31 mouse cellular contexts compared by ENCODE assay signal in the genomic region with DNA sequence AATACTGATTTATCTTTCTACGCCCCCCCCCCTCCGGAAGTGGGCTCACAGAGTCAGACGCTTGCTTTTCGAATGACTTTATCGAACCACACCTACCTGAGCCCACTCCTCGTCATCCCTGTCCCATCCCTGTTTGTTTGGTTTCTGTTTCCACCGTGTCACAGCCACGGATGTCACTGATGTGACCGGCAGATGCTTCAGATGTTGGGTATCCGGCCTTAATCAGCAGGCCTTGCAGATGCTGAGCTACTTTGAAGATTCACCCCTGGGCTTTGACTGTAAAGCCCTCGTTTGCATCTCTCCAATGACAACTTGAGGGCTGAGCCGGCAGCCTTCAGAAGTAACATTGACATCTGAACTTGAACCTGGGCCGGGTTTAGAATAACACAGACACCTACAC. TPM values are rescaled to one million over a fixed set of nuclear protein-coding genes. Genes with fewer than 3 reads are reported as not detected.
DNase-seq lines count a peak whose midpoint lies in the region; ATAC-seq and TF ChIP-seq lines count a peak whose summit lies in the region.
"Had no signal": no experiment of that assay in that cellular context is flagged by ENCODE, and none has a peak within 500 bp of the region (broad histone marks: within the 10 kb centered on the region; RNA-seq: fewer than 3 reads in every experiment).

No protein-coding gene starts in this region.

- intact Hi-C loops in gastrocnemius, adult 2 months (cut with DNase I) = no loop called here

- no peak overlapping the region for H3K27ac ChIP-seq in midbrain, embryonic 11.5 days (ENCODE audit: low read depth, low read length)
- H3K27ac ChIP-seq in midbrain, embryonic 16.5 days (ENCODE audit: low read length) = no peak overlapping the region
- no peak overlapping the region for H3K27ac ChIP-seq in gastrocnemius, adult 2 months
- H3K27ac ChIP-seq in heart, embryonic 11.5 days (ENCODE audit: low read depth, low read length) = no peak overlapping the region
- H3K27ac ChIP-seq in hindbrain, postnatal 0 days = no peak overlapping the region
- H3K27ac ChIP-seq: embryonic facial prominence, embryonic 13.5 days; embryonic facial prominence, embryonic 15.5 days; forebrain, embryonic 10.5 days; forebrain, embryonic 12.5 days; forebrain, embryonic 15.5 days had no signal

- H3K4me1 ChIP-seq in midbrain, embryonic 11.5 days (ENCODE audit: control insufficient read depth, insufficient read depth, low read length) = no peaks in the 10 kb centered on the region
- H3K4me1 ChIP-seq in midbrain, embryonic 16.5 days (ENCODE audit: control insufficient read depth, insufficient read depth, low read length) = no peaks in the 10 kb centered on the region
- no peaks in the 10 kb centered on the region; the same call in 1 of the 2 replicates for H3K4me1 ChIP-seq in heart, embryonic 11.5 days (ENCODE audit: control insufficient read depth, insufficient read depth, low read length)
- H3K4me1 ChIP-seq in hindbrain, postnatal 0 days (ENCODE audit: insufficient read depth, low read length) = no peaks in the 10 kb centered on the region
- H3K4me1 ChIP-seq: embryonic facial prominence, embryonic 15.5 days; forebrain, embryonic 15.5 days had no signal

- 80% methylated on average over 13 of the region's 13 CpGs for WGBS in midbrain, embryonic 11.5 days
- WGBS in midbrain, embryonic 16.5 days = 67% methylated on average over 13 of the region's 13 CpGs
- WGBS in heart, embryonic 11.5 days (ENCODE audit: insufficient replicate concordance) = 64% methylated on average over 13 of the region's 13 CpGs
- 79% methylated on average over 13 of the region's 13 CpGs for WGBS in hindbrain, postnatal 0 days

- H3K9me3 ChIP-seq in midbrain, embryonic 11.5 days (ENCODE audit: control insufficient read depth, low read length) = no peaks in the 10 kb centered on the region
- no peaks in the 10 kb centered on the region for H3K9me3 ChIP-seq in midbrain, embryonic 16.5 days (replicated peaks; ENCODE audit: control insufficient read depth, low read length, poor library complexity, severe bottlenecking)
- no peaks in the 10 kb centered on the region for H3K9me3 ChIP-seq in heart, embryonic 11.5 days (replicated peaks; ENCODE audit: control insufficient read depth, low read length)
- no peaks in the 10 kb centered on the region for H3K9me3 ChIP-seq in hindbrain, postnatal 0 days (ENCODE audit: low read length)
- H3K9me3 ChIP-seq: embryonic facial prominence, embryonic 13.5 days; embryonic facial prominence, embryonic 15.5 days; forebrain, embryonic 10.5 days; forebrain, embryonic 15.5 days had no signal

- peak; percentile 41 for DNase-seq in midbrain, embryonic 11.5 days (ENCODE audit: low spot score, missing footprints)
- peak; percentile 66 for DNase-seq in CD4-positive helper T cell, adult 2 months (ENCODE audit: low read depth, low spot score)
- no peak for DNase-seq in gastrocnemius, adult 2 months
- no peak for DNase-seq in hindbrain, postnatal 0 days (ENCODE audit: low spot score)
- DNase-seq: adrenal gland, adult 2 months; adrenal gland, postnatal 10 days; adrenal gland, postnatal 25 days; B cell, adult 2 months; cerebellum, adult 11 months; cerebellum, adult 18-20 months; cerebellum, adult 8-10 months; cerebellum, adult 9-11 months; cerebellum, postnatal 14 days; cerebellum, postnatal 36 days; embryo, embryonic 11 days; forebrain, postnatal 0 days had no signal

- H3K4me2 ChIP-seq in midbrain, embryonic 11.5 days = no peak overlapping the region
- no peak overlapping the region for H3K4me2 ChIP-seq in midbrain, embryonic 16.5 days (ENCODE audit: low read length)
- H3K4me2 ChIP-seq in heart, embryonic 11.5 days = no peak overlapping the region
- no peak overlapping the region for H3K4me2 ChIP-seq in hindbrain, postnatal 0 days (ENCODE audit: low read depth, low read length)
- H3K4me2 ChIP-seq: embryonic facial prominence, embryonic 13.5 days; embryonic facial prominence, embryonic 15.5 days; forebrain, embryonic 12.5 days; forebrain, embryonic 15.5 days had no signal

- H3K9ac ChIP-seq in midbrain, embryonic 11.5 days (ENCODE audit: low read length) = no peak overlapping the region
- no peak overlapping the region for H3K9ac ChIP-seq in midbrain, embryonic 16.5 days (ENCODE audit: low read depth, low read length)
- no peak overlapping the region for H3K9ac ChIP-seq in heart, embryonic 11.5 days (ENCODE audit: low read depth, low read length)
- H3K9ac ChIP-seq in hindbrain, postnatal 0 days (replicated peaks; ENCODE audit: low read length) = no peak overlapping the region
- H3K9ac ChIP-seq: embryonic facial prominence, embryonic 13.5 days; embryonic facial prominence, embryonic 15.5 days; forebrain, embryonic 12.5 days; forebrain, embryonic 15.5 days; forebrain, postnatal 0 days had no signal

- no peak overlapping the region for H3K4me3 ChIP-seq in midbrain, embryonic 11.5 days (ENCODE audit: low read depth, low read length)
- H3K4me3 ChIP-seq in midbrain, embryonic 16.5 days (ENCODE audit: low read depth, low read length) = no peak overlapping the region
- no peak overlapping the region for H3K4me3 ChIP-seq in gastrocnemius, adult 2 months
- no peak overlapping the region for H3K4me3 ChIP-seq in heart, embryonic 11.5 days (ENCODE audit: low read depth, low read length)
- H3K4me3 ChIP-seq in hindbrain, postnatal 0 days (ENCODE audit: low read length) = no peak overlapping the region
- H3K4me3 ChIP-seq: embryonic facial prominence, embryonic 13.5 days; embryonic facial prominence, embryonic 15.5 days; erythroblast, embryonic 14.5 days; forebrain, embryonic 10.5 days; forebrain, embryonic 12.5 days; forebrain, embryonic 15.5 days had no signal

- no peaks in the 10 kb centered on the region for H3K27me3 ChIP-seq in midbrain, embryonic 11.5 days (ENCODE audit: control insufficient read depth, insufficient read depth, low read length)
- H3K27me3 ChIP-seq in midbrain, embryonic 16.5 days (ENCODE audit: control insufficient read depth, insufficient read depth, low read depth, low read length) = no peaks in the 10 kb centered on the region
- H3K27me3 ChIP-seq in heart, embryonic 11.5 days (ENCODE audit: control insufficient read depth, insufficient read depth, low read length) = no peaks in the 10 kb centered on the region
- H3K27me3 ChIP-seq in hindbrain, postnatal 0 days (ENCODE audit: insufficient read depth, low read length) = no peaks in the 10 kb centered on the region
- H3K27me3 ChIP-seq: embryonic facial prominence, embryonic 13.5 days; embryonic facial prominence, embryonic 15.5 days; forebrain, embryonic 15.5 days had no signal

- ATAC-seq in midbrain, embryonic 11.5 days (ENCODE audit: low FRiP score) = no peak
- ATAC-seq in midbrain, embryonic 16.5 days = no peak
- ATAC-seq in CD4-positive, CD25-positive, alpha-beta regulatory T cell, adult 4 months = peak; percentile 34
- ATAC-seq in inflammation-experienced regulatory T-cells, adult 6 months = peak; percentile 77
- ATAC-seq in heart, embryonic 11.5 days (replicated peaks; ENCODE audit: insufficient number of reproducible peaks, low FRiP score, low TSS enrichment) = no peak
- ATAC-seq in hindbrain, postnatal 0 days = no peak
- ATAC-seq: forebrain, embryonic 15.5 days; forebrain, postnatal 0 days had no signal

- no peaks in the 10 kb centered on the region for H3K36me3 ChIP-seq in midbrain, embryonic 11.5 days (ENCODE audit: control insufficient read depth, insufficient read depth, low read length)
- H3K36me3 ChIP-seq in midbrain, embryonic 16.5 days (ENCODE audit: control insufficient read depth, insufficient read depth, low read length) = no peaks in the 10 kb centered on the region
- no peaks in the 10 kb centered on the region for H3K36me3 ChIP-seq in heart, embryonic 11.5 days (ENCODE audit: control insufficient read depth, insufficient read depth, low read length)
- H3K36me3 ChIP-seq in hindbrain, postnatal 0 days (ENCODE audit: insufficient read depth, low read length) = no peaks in the 10 kb centered on the region
- H3K36me3 ChIP-seq: embryonic facial prominence, embryonic 13.5 days; embryonic facial prominence, embryonic 15.5 days; forebrain, embryonic 10.5 days; forebrain, embryonic 12.5 days; forebrain, embryonic 15.5 days had no signal

- no peak for TF ChIP-seq CTCF in gastrocnemius, adult 2 months (IDR thresholded peaks at IDR 0.05)
- no peak for TF ChIP-seq CTCF in hindbrain, postnatal 0 days (IDR thresholded peaks at IDR 0.05; ENCODE audit: low read depth)

RNA-seq across cellular contexts. Expression of a gene that starts 2.6 kb away (rescaled TPM):
- 0.26 and 0.27 TPM in 2 replicates for polyA plus RNA-seq in midbrain, embryonic 11.5 days (2014; fragmentation: Nextera tagmentation; extraction: Ambion mirVana)
- polyA plus RNA-seq in midbrain, embryonic 16.5 days (2015; fragmentation: Nextera tagmentation; extraction: Ambion mirVana) = 0.20 and 0.25 TPM in 2 replicates
- under 1 TPM; 0.30 to 0.85 TPM for polyA plus RNA-seq in CD4-positive, CD25-positive, alpha-beta regulatory T cell, adult 4 months (2017; shearing (Covaris generic))
- polyA plus RNA-seq in inflammation-experienced regulatory T-cells, adult 6 months (2017; shearing (Covaris generic)) = 1 to 10 TPM in 1 of 3 experiments, under 1 TPM in 2; 0.82 to 3.4 (median 0.96) TPM
- not detected for total RNA-seq in gastrocnemius, adult 2 months (2021)
- polyA plus RNA-seq in heart, embryonic 11.5 days (2014; fragmentation: Nextera tagmentation; extraction: Ambion mirVana) = 1.9 and 2.4 TPM in 2 replicates
- total RNA-seq in hindbrain, postnatal 0 days (2014; rRNA removed) = not detected in 2 replicates
- not detected in 2 replicates for polyA plus RNA-seq in hindbrain, postnatal 0 days (2015; fragmentation: Nextera tagmentation; extraction: Ambion mirVana)
- total RNA-seq: forebrain, postnatal 0 days; MEL had no signal
- polyA plus RNA-seq: embryonic facial prominence, embryonic 13.5 days; erythroblast, embryonic 14.5 days had no signal

RNA-seq across cellular contexts. Expression of a gene that starts 33.8 kb away (rescaled TPM):
- polyA plus RNA-seq in midbrain, embryonic 11.5 days (2014; fragmentation: Nextera tagmentation; extraction: Ambion mirVana) = 0.06 TPM in 1 of 2 replicates, not detected in the other
- not detected in 2 replicates for polyA plus RNA-seq in midbrain, embryonic 16.5 days (2015; fragmentation: Nextera tagmentation; extraction: Ambion mirVana)
- under 1 TPM; 0.15 to 0.32 TPM for polyA plus RNA-seq in CD4-positive, CD25-positive, alpha-beta regulatory T cell, adult 4 months (2017; shearing (Covaris generic))
- not detected for polyA plus RNA-seq in inflammation-experienced regulatory T-cells, adult 6 months (2017; shearing (Covaris generic))
- 1 to 10 TPM; 1.1 to 6.9 TPM for total RNA-seq in gastrocnemius, adult 2 months (2021)
- 0.39 and 0.63 TPM in 2 replicates for polyA plus RNA-seq in heart, embryonic 11.5 days (2014; fragmentation: Nextera tagmentation; extraction: Ambion mirVana)
- not detected in 2 replicates for total RNA-seq in hindbrain, postnatal 0 days (2014; rRNA removed)
- polyA plus RNA-seq in hindbrain, postnatal 0 days (2015; fragmentation: Nextera tagmentation; extraction: Ambion mirVana) = 0.05 TPM in 2 replicates
- total RNA-seq: adrenal gland, adult 2 months; adrenal gland, postnatal 25 days; adrenal gland, postnatal 4 days; forebrain, postnatal 0 days had no signal
- polyA plus RNA-seq: adrenal gland, adult 2 months; embryonic facial prominence, embryonic 11.5 days; erythroblast, embryonic 14.5 days; forebrain, embryonic 12.5 days; forebrain, embryonic 15.5 days had no signal

RNA-seq across cellular contexts. Expression of a gene that starts 34.2 kb away (rescaled TPM):
- 0.15 TPM in 1 of 2 replicates, not detected in the other for polyA plus RNA-seq in midbrain, embryonic 11.5 days (2014; fragmentation: Nextera tagmentation; extraction: Ambion mirVana)
- polyA plus RNA-seq in midbrain, embryonic 16.5 days (2015; fragmentation: Nextera tagmentation; extraction: Ambion mirVana) = not detected in 2 replicates
- not detected for polyA plus RNA-seq in CD4-positive, CD25-positive, alpha-beta regulatory T cell, adult 4 months (2017; shearing (Covaris generic))
- polyA plus RNA-seq in inflammation-experienced regulatory T-cells, adult 6 months (2017; shearing (Covaris generic)) = not detected
- total RNA-seq in gastrocnemius, adult 2 months (2021) = not detected
- polyA plus RNA-seq in heart, embryonic 11.5 days (2014; fragmentation: Nextera tagmentation; extraction: Ambion mirVana) = not detected in 2 replicates
- total RNA-seq in hindbrain, postnatal 0 days (2014; rRNA removed) = 0.18 and 0.58 TPM in 2 replicates
- polyA plus RNA-seq in hindbrain, postnatal 0 days (2015; fragmentation: Nextera tagmentation; extraction: Ambion mirVana) = 0.11 and 0.16 TPM in 2 replicates
- total RNA-seq: adrenal gland, adult 2 months; common myeloid progenitor, adult 5-6 weeks; forebrain, postnatal 0 days; MEL had no signal
- polyA plus RNA-seq: adrenal gland, adult 2 months; brain, embryonic 14.5 days; embryonic facial prominence, embryonic 11.5 days; embryonic facial prominence, embryonic 13.5 days; embryonic facial prominence, embryonic 15.5 days; erythroblast, embryonic 14.5 days; forebrain, embryonic 10.5 days; forebrain, embryonic 12.5 days had no signal

Comparison
In these comparisons a context has a peak if more than half of its experiments do, and no peak if none do; other contexts are left out.
1. ATAC-seq: peak in CD4-positive, CD25-positive, alpha-beta regulatory T cell, adult 4 months (single experiment) and inflammation-experienced regulatory T-cells, adult 6 months (single experiment); none in midbrain, embryonic 11.5 days (single experiment), midbrain, embryonic 16.5 days (single experiment), heart, embryonic 11.5 days (single experiment) and hindbrain, postnatal 0 days (single experiment).
2. DNase-seq: peak in midbrain, embryonic 11.5 days (single experiment) and CD4-positive helper T cell, adult 2 months (single experiment); none in gastrocnemius, adult 2 months (single experiment) and hindbrain, postnatal 0 days (single experiment).